Mouse (Mus musculus) erythroblast, embryonic 14.5 days (primary cell): ENCODE measurements at regions not wholly inside any gene's neighbourhood (a gene's known extent, or its start where the extent isn't known, plus 50 kb on each side); places are given as distances from the start of the nearest gene placed in this dataset.

Experiments
- GATA1 ChIP-seq: IDR thresholded peaks from 2 replicates; pipeline ENCODE4 v1.6.1; 2012; ENCODE audit warnings: low read length, inconsistent platforms, mixed read lengths
- TAL1 ChIP-seq: IDR thresholded peaks from 3 replicates; pipeline ENCODE4 v1.6.1; 2012; ENCODE audit warnings: low read length, inconsistent platforms, mixed read lengths

DNA sequence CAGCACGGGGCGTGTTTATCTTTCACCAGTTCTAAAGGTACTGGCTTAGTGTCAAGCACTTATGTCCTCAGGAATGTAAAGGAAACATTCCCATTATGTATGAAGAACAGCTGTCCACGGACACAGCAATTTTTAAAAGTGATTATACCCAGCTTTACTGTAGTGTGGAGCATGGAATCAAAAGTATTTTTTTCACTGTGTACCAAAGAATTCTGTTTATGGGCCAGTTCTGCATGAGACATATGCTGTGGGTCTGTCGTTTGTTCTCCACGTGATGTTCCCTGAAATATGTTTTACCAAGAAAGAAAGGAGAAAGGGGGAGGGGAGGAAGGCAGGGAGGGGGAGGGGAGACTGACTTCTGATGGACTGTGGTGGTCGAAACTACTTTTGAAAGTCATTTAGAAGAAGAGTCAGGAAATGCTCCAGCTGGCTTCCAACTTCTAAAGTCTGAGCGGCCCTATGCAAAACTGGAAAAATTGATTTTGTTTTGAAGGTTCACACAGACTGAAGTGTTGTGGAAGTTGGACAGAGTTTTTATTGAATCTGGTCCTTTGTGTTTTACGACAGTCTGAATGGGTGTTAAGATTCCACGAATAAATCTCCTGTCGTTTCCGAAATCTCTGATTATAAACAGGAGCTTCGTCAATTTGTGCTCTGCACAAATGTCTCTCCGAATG is 80.9 kb upstream of the Zeb2 start:
- no peak for TF ChIP-seq TAL1
- no peak for TF ChIP-seq GATA1
